Mouse (Mus musculus) embryonic facial prominence, embryonic 14.5 days (tissue): Measurements from ENCODE around the gene Plce1. TPM values are rescaled to one million over a fixed set of nuclear protein-coding genes. Genes with fewer than 3 reads are reported as not detected.

Experiments
- ATAC-seq: fragments of 200-750 bp; cut with Nextera tagmentation; 2 replicates; pipeline ENCODE4 v1.8.0; 2017; ENCODE audit warnings: low read depth, moderate number of reproducible peaks, moderate TSS enrichment
- DNase-seq: peaks from one replicate; pipeline ENCODE4 v3.0.0-alpha.2; 2015; ENCODE audit warnings: low spot score
- H3K27ac ChIP-seq: fragments of 300-500 bp; sonication (generic); replicated peaks from 2 replicates; pipeline ENCODE4 v1.5.1; 2014; ENCODE audit warnings: low read depth, mild to moderate bottlenecking, low read length, moderate library complexity
- H3K27me3 ChIP-seq: fragments of 300-500 bp; sonication (generic); replicated peaks from 2 replicates; pipeline ENCODE4 v1.6.1; 2014; ENCODE audit warnings: low read length; ENCODE audit not compliant: control insufficient read depth, insufficient read depth
- H3K36me3 ChIP-seq: fragments of 300-500 bp; sonication (generic); 2 replicates; pipeline ENCODE4 v1.6.1; 2014; ENCODE audit warnings: low read length, mixed read lengths; ENCODE audit not compliant: control insufficient read depth, insufficient read depth
- H3K4me1 ChIP-seq: fragments of 300-500 bp; sonication (generic); 2 replicates; pipeline ENCODE4 v1.6.1; 2014; ENCODE audit warnings: antibody characterized with exemption, low read length; ENCODE audit not compliant: control insufficient read depth, insufficient read depth
- H3K4me2 ChIP-seq: fragments of 300-500 bp; sonication (generic); 2 replicates; pipeline ENCODE4 v1.6.1; 2014; ENCODE audit warnings: low read depth, mild to moderate bottlenecking, low read length, moderate library complexity, mixed read lengths
- H3K4me3 ChIP-seq: fragments of 300-500 bp; sonication (generic); 2 replicates; pipeline ENCODE4 v1.5.1; 2014; ENCODE audit warnings: low read depth, mild to moderate bottlenecking, low read length
- H3K9ac ChIP-seq: fragments of 300-500 bp; sonication (generic); 2 replicates; pipeline ENCODE4 v1.6.1; 2014; ENCODE audit warnings: low read depth, mild to moderate bottlenecking, low read length, moderate library complexity, mixed read lengths
- H3K9me3 ChIP-seq: fragments of 300-500 bp; sonication (generic); 2 replicates; pipeline ENCODE4 v1.6.1; 2016; ENCODE audit warnings: low read length; ENCODE audit not compliant: control insufficient read depth
- WGBS: fragments of 180-500 bp; shearing (Covaris S2); extraction: QIAGEN DNeasy Blood & Tissue Kit; methylation state at CpG from one replicate; pipeline ENCODE4 v1.1.7; 2014; 5-methylcytosine and 5-hydroxymethylcytosine counted together
- polyA plus RNA-seq: library from polyadenylated mRNA; unstranded; fragments of >200 nt; fragmentation: Nextera tagmentation; extraction: Ambion mirVana; gene quantifications from 2 replicates; pipeline ENCODE4 v1.2.1, GENCODE M21; 2014

Plce1 gene
- polyA plus RNA-seq, 1 experiment from 2014 or later = 10.8 TPM

- Histone ChIP-seq H3K27me3 (peaks cover 21% of the 10 kb centered on the region), H3K4me1 (peaks cover 26% of the 10 kb centered on the region), H3K27ac (no peak overlapping the region; the same call in 1 of the 2 replicates), H3K4me3 (peak overlapping the region; percentile 74), H3K9me3 (no peaks in the 10 kb centered on the region), H3K4me2 (peak overlapping the region; percentile 97), H3K9ac (peak overlapping the region; percentile 28; the same call in 1 of the 2 replicates), H3K36me3 (no peaks in the 10 kb centered on the region)
- peak; percentile 8; the same call in 1 of the 2 replicates for ATAC-seq
- DNase-seq = peak; percentile 52
- 16% methylated on average over 19 of the region's 19 CpGs for WGBS
Measured at GRCm38 (mm10) chr19:38482406-38483181, 1.7 kb downstream of the Plce1 start.

GRCm38 (mm10) chr19:38485779-38486555 lies 5.1 kb downstream of the Plce1 start:
- WGBS = 26% methylated on average over 11 of the region's 11 CpGs
- no peak overlapping the region for H3K27ac ChIP-seq
- H3K9ac ChIP-seq = no peak overlapping the region
- no peaks in the 10 kb centered on the region for H3K36me3 ChIP-seq
- no peak overlapping the region for H3K4me3 ChIP-seq
- DNase-seq (no peak), ATAC-seq (no peak)
- H3K4me2 ChIP-seq = 0 out of 2 replicates have a peak overlapping the region, but pooled peaks have one; percentile 10
- no peaks in the 10 kb centered on the region for H3K9me3 ChIP-seq
- peaks cover 19% of the 10 kb centered on the region; the same call in 1 of the 2 replicates for H3K4me1 ChIP-seq
- H3K27me3 ChIP-seq = no peaks in the 10 kb centered on the region; the same call in 1 of the 2 replicates

GRCm38 (mm10) chr19:38487501-38487900 lies 6.6 kb downstream of the Plce1 start:
- no peak overlapping the region for H3K9ac ChIP-seq
- H3K27me3 ChIP-seq = no peaks in the 10 kb centered on the region; the same call in 1 of the 2 replicates
- no peak overlapping the region for H3K4me3 ChIP-seq
- H3K4me1 ChIP-seq = peaks cover 15% of the 10 kb centered on the region; the same call in 1 of the 2 replicates
- no peak overlapping the region for H3K4me2 ChIP-seq
- H3K9me3 ChIP-seq = no peaks in the 10 kb centered on the region
- ATAC-seq (no peak), DNase-seq (no peak)
- no peaks in the 10 kb centered on the region for H3K36me3 ChIP-seq
- WGBS = 48% methylated on average over 4 of the region's 4 CpGs
- peak overlapping the region; percentile 50; the same call in 1 of the 2 replicates for H3K27ac ChIP-seq

GRCm38 (mm10) chr19:38488103-38488912 lies 7.4 kb downstream of the Plce1 start:
- H3K4me1 ChIP-seq = peaks cover 15% of the 10 kb centered on the region; the same call in 1 of the 2 replicates
- WGBS = 47% methylated on average over 9 of the region's 9 CpGs
- no peaks in the 10 kb centered on the region for H3K9me3 ChIP-seq
- peak; percentile 47 for DNase-seq
- H3K27ac ChIP-seq = peak overlapping the region; percentile 57
- no peaks in the 10 kb centered on the region for H3K27me3 ChIP-seq
- no peak overlapping the region for H3K9ac ChIP-seq
- no peaks in the 10 kb centered on the region for H3K36me3 ChIP-seq
- no peak overlapping the region for H3K4me3 ChIP-seq
- peak; percentile 67 for ATAC-seq
- H3K4me2 ChIP-seq = no peak overlapping the region

- no peaks in the 10 kb centered on the region for H3K27me3 ChIP-seq
- no peak overlapping the region for H3K27ac ChIP-seq
- no peak overlapping the region for H3K4me3 ChIP-seq
- H3K4me2 ChIP-seq = no peak overlapping the region
- H3K9me3 ChIP-seq = no peaks in the 10 kb centered on the region
- no peak overlapping the region for H3K9ac ChIP-seq
- DNase-seq (no peak), ATAC-seq (no peak)
- no peaks in the 10 kb centered on the region for H3K36me3 ChIP-seq
- no peaks in the 10 kb centered on the region for H3K4me1 ChIP-seq
- WGBS = 63% methylated on average over 5 of the region's 5 CpGs
Measured at GRCm38 (mm10) chr19:38498233-38498632, 17.3 kb downstream of the Plce1 start.

GRCm38 (mm10) chr19:38504597-38504996 lies 23.7 kb downstream of the Plce1 start:
- DNase-seq (no peak), ATAC-seq (no peak)
- WGBS = 48% methylated on average over 3 of the region's 3 CpGs
- H3K4me1 ChIP-seq = 0 out of 2 replicates have a peak, but pooled peaks cover 3% of the 10 kb centered on the region
- no peak overlapping the region for H3K27ac ChIP-seq
- H3K36me3 ChIP-seq = no peaks in the 10 kb centered on the region
- no peaks in the 10 kb centered on the region for H3K9me3 ChIP-seq
- no peaks in the 10 kb centered on the region for H3K27me3 ChIP-seq
- no peak overlapping the region for H3K4me2 ChIP-seq
- H3K9ac ChIP-seq = no peak overlapping the region
- no peak overlapping the region for H3K4me3 ChIP-seq

- Histone ChIP-seq H3K9me3 (no peaks in the 10 kb centered on the region), H3K4me1 (0 out of 2 replicates have a peak, but pooled peaks cover 3% of the 10 kb centered on the region), H3K27me3 (no peaks in the 10 kb centered on the region), H3K4me2 (no peak overlapping the region), H3K27ac (no peak overlapping the region), H3K36me3 (no peaks in the 10 kb centered on the region), H3K9ac (no peak overlapping the region), H3K4me3 (no peak overlapping the region)
- ATAC-seq = no peak
- 86% methylated on average over 7 of the region's 7 CpGs for WGBS
- DNase-seq = no peak
Measured at GRCm38 (mm10) chr19:38506131-38506530, 25.2 kb downstream of the Plce1 start.
